Mouse (Mus musculus) MEL (cell line): ENCODE results near the gene Rbm47. TPM values are rescaled to one million over a fixed set of nuclear protein-coding genes. Genes with fewer than 3 reads are reported as not detected.

Source experiments
- DNase-seq: peaks from one replicate; pipeline ENCODE4 v3.0.0; 2011; ENCODE audit warnings: low read depth, low spot score
- H3K27ac ChIP-seq: 2 replicates; pipeline ENCODE4 v1.5.1; 2012; ENCODE audit warnings: low read depth, mild to moderate bottlenecking, control low read depth, low read length, moderate library complexity; ENCODE audit not compliant: control insufficient read depth
- H3K27me3 ChIP-seq, 2 experiments: fragments of 150-350 bp in 1 of 2; sonication (generic) in 1 of 2; 2 replicates each; pipeline ENCODE4 v1.6.1; 2012; ENCODE audit warnings: low read length in 2 of 2, mild to moderate bottlenecking in 2 of 2, improper control_type of control experiment in 1 of 2, moderate library complexity in 1 of 2; ENCODE audit not compliant: insufficient read depth in 2 of 2, control insufficient read depth in 1 of 2
- H3K36me3 ChIP-seq, 2 experiments: 2 replicates each; pipeline ENCODE4 v1.6.1; 2012 to 2014; ENCODE audit warnings: low read length in 2 of 2, improper control_type of control experiment in 1 of 2, inconsistent platforms in 1 of 2, mild to moderate bottlenecking in 1 of 2; ENCODE audit not compliant: insufficient read depth in 2 of 2, control insufficient read depth in 1 of 2
- H3K4me1 ChIP-seq, 2 experiments: fragments of 150-350 bp in 1 of 2; sonication (generic) in 1 of 2; 2 replicates each; pipeline ENCODE4 v1.6.1; 2012; ENCODE audit warnings: low read length in 2 of 2, improper control_type of control experiment in 1 of 2, mild to moderate bottlenecking in 1 of 2; ENCODE audit not compliant: insufficient read depth in 2 of 2, control insufficient read depth in 1 of 2
- H3K4me3 ChIP-seq, 2 experiments: fragments of 150-350 bp in 1 of 2; sonication (generic) in 1 of 2; 2 replicates each; pipeline ENCODE4 v1.5.1; 2012; ENCODE audit warnings: low read depth in 2 of 2, low read length in 2 of 2, mild to moderate bottlenecking in 2 of 2, moderate library complexity in 2 of 2, control low read depth in 1 of 2, improper control_type of control experiment in 1 of 2; ENCODE audit not compliant: control insufficient read depth in 1 of 2, insufficient read depth in 1 of 2
- H3K79me2 ChIP-seq: 2 replicates; pipeline ENCODE4 v1.6.1; 2012; ENCODE audit warnings: mild to moderate bottlenecking, low read length, moderate library complexity; ENCODE audit not compliant: control insufficient read depth, poor library complexity, insufficient read depth
- H3K9ac ChIP-seq: 2 replicates; pipeline ENCODE4 v1.6.1; 2012; ENCODE audit warnings: low read depth, mild to moderate bottlenecking, control low read depth, low read length, moderate library complexity; ENCODE audit not compliant: control insufficient read depth, poor library complexity, severe bottlenecking
- H3K9me3 ChIP-seq: fragments of 150-350 bp; sonication (generic); replicated peaks from 2 replicates; pipeline ENCODE4 v1.6.1; 2012; ENCODE audit warnings: mild to moderate bottlenecking, low read length, improper control_type of control experiment, moderate library complexity; ENCODE audit not compliant: insufficient read depth
- CHD2 ChIP-seq: IDR thresholded peaks from 2 replicates; pipeline ENCODE4 v1.6.1; 2011; ENCODE audit warnings: low read length, improper control_type of control experiment
- E2F4 ChIP-seq: IDR thresholded peaks from 2 replicates; pipeline ENCODE4 v1.6.1; 2011; ENCODE audit warnings: low read depth, low read length, improper control_type of control experiment, borderline replicate concordance
- ETS1 ChIP-seq: IDR thresholded peaks from 2 replicates; pipeline ENCODE4 v1.6.1; 2012; ENCODE audit warnings: low read depth, mild to moderate bottlenecking, inconsistent platforms, low read length, improper control_type of control experiment, moderate library complexity
- GABPA ChIP-seq: IDR thresholded peaks from 2 replicates; pipeline ENCODE4 v1.6.1; 2012; ENCODE audit warnings: low read depth, mild to moderate bottlenecking, inconsistent platforms, low read length, improper control_type of control experiment, moderate library complexity
- GATA1 ChIP-seq: IDR thresholded peaks from 2 replicates; pipeline ENCODE4 v1.6.1; 2011; ENCODE audit warnings: low read depth, low read length, improper control_type of control experiment
- JUND ChIP-seq: IDR thresholded peaks from 2 replicates; pipeline ENCODE4 v1.6.1; 2011; ENCODE audit warnings: low read depth, mild to moderate bottlenecking, improper control_type of control experiment, low read length
- KAT2A ChIP-seq: conservative IDR thresholded peaks from 2 replicates; pipeline ENCODE4 v1.6.1; 2012; ENCODE audit warnings: low read depth, low read length, improper control_type of control experiment, inconsistent platforms
- MAX ChIP-seq: IDR thresholded peaks from 2 replicates; pipeline ENCODE4 v1.6.1; 2011; ENCODE audit warnings: low read length, improper control_type of control experiment
- MAZ ChIP-seq: IDR thresholded peaks from 2 replicates; pipeline ENCODE4 v1.6.1; 2012; ENCODE audit warnings: low read depth, mild to moderate bottlenecking, inconsistent platforms, low read length, improper control_type of control experiment
- MEF2A ChIP-seq: IDR thresholded peaks from 2 replicates; pipeline ENCODE4 v1.6.1; 2014; ENCODE audit warnings: low read depth, mild to moderate bottlenecking, inconsistent platforms, low read length, improper control_type of control experiment; ENCODE audit not compliant: poor library complexity, insufficient replicate concordance, severe bottlenecking; ENCODE audit errors: extremely low read depth
- MXI1 ChIP-seq: IDR thresholded peaks from 2 replicates; pipeline ENCODE4 v1.6.1; 2011; ENCODE audit warnings: mild to moderate bottlenecking, low read depth, low read length, improper control_type of control experiment
- MYB ChIP-seq: IDR thresholded peaks from 2 replicates; pipeline ENCODE4 v1.6.1; 2011; ENCODE audit warnings: mild to moderate bottlenecking, low read depth, low read length, improper control_type of control experiment
- POLR2AphosphoS2 ChIP-seq: IDR thresholded peaks from 2 replicates; pipeline ENCODE4 v1.6.1; 2011; ENCODE audit warnings: low read length, improper control_type of control experiment
- POLR2AphosphoS5 ChIP-seq: IDR thresholded peaks from 2 replicates; pipeline ENCODE4 v1.6.1; 2012; ENCODE audit warnings: low read depth, borderline replicate concordance, mild to moderate bottlenecking, inconsistent platforms, low read length, moderate library complexity, mixed read lengths
- RCOR1 ChIP-seq: IDR thresholded peaks from 2 replicates; pipeline ENCODE4 v1.6.1; 2012; ENCODE audit warnings: low read depth, mild to moderate bottlenecking, inconsistent platforms, low read length, improper control_type of control experiment
- SIN3A ChIP-seq: IDR thresholded peaks from 2 replicates; pipeline ENCODE4 v1.6.1; 2012; ENCODE audit warnings: low read length, improper control_type of control experiment, inconsistent platforms
- TBP ChIP-seq: IDR thresholded peaks from 2 replicates; pipeline ENCODE4 v1.8.0; 2011; ENCODE audit warnings: low read depth, low read length, improper control_type of control experiment
- TCF12 ChIP-seq: IDR thresholded peaks from 2 replicates; pipeline ENCODE4 v1.6.1; 2014; ENCODE audit warnings: low read depth, mild to moderate bottlenecking, inconsistent platforms, low read length, improper control_type of control experiment, moderate library complexity
- UBTF ChIP-seq: IDR thresholded peaks from 2 replicates; pipeline ENCODE4 v1.6.1; 2012; ENCODE audit warnings: low read depth, mild to moderate bottlenecking, inconsistent platforms, low read length, improper control_type of control experiment, moderate library complexity, borderline replicate concordance; ENCODE audit not compliant: insufficient read depth
- USF1 ChIP-seq: IDR thresholded peaks from 2 replicates; pipeline ENCODE4 v1.6.1; 2014; ENCODE audit warnings: low read depth, mild to moderate bottlenecking, inconsistent platforms, low read length, improper control_type of control experiment, moderate library complexity
- ZNF384 ChIP-seq: IDR thresholded peaks from 2 replicates; pipeline ENCODE4 v1.6.1; 2012; ENCODE audit warnings: low read depth, mild to moderate bottlenecking, inconsistent platforms, low read length, improper control_type of control experiment
- polyA plus RNA-seq, 2 experiments: library from polyadenylated mRNA; stranded (reverse) in 1 of 2; unstranded in 1 of 2; fragments of >175 nt in 1 of 2; fragments of >200 nt in 1 of 2; gene quantifications; 2 replicates each; pipeline versions ENCODE4 v1.2.1 to v1.2.4; 2012; ENCODE audit warnings: low replicate concordance in 2 of 2, low read depth in 1 of 2; ENCODE audit not compliant: insufficient read length in 2 of 2, insufficient read depth in 1 of 2, missing spikeins in 1 of 2
- total RNA-seq: library from RNA; depleted of rRNA; stranded (reverse); fragments of 300-350 nt; gene quantifications from 2 replicates; pipeline ENCODE4 v1.2.3, GENCODE M21; 2012

Rbm47 gene
- total and polyA plus RNA-seq, 3 experiments, result not detected

GRCm38 (mm10) chr5:66153486-66153885, 19.4 kb downstream of the Rbm47 start:
- Histone ChIP-seq H3K4me3 (no peak overlapping the region), H3K9me3 (no peaks in the 10 kb centered on the region), H3K4me1 (no peaks in the 10 kb centered on the region), H3K36me3 (no peaks in the 10 kb centered on the region), H3K27me3 (no peaks in the 10 kb centered on the region), H3K79me2 (no peaks in the 10 kb centered on the region), H3K9ac (no peak overlapping the region), H3K27ac (no peak overlapping the region)
- DNase-seq, result no peak
- no peak for TF ChIP-seq GATA1
- no peak for TF ChIP-seq UBTF
- TF ChIP-seq GABPA, result no peak
- no peak for TF ChIP-seq MXI1
- TF ChIP-seq ETS1, result no peak
- TF ChIP-seq ZNF384, result no peak

GRCm38 (mm10) chr5:66151301-66152188, 21.4 kb downstream of the Rbm47 start:
- Histone ChIP-seq H3K79me2 (no peaks in the 10 kb centered on the region), H3K9me3 (no peaks in the 10 kb centered on the region), H3K4me3 (no peak overlapping the region), H3K36me3 (no peaks in the 10 kb centered on the region), H3K4me1 (no peaks in the 10 kb centered on the region), H3K9ac (no peak overlapping the region), H3K27me3 (no peaks in the 10 kb centered on the region), H3K27ac (no peak overlapping the region)
- TF ChIP-seq USF1 (no peak), POLR2AphosphoS2 (no peak), KAT2A (no peak), SIN3A (no peak), TBP (no peak)
- DNase-seq, result no peak

GRCm38 (mm10) chr5:66150706-66151300, 22.1 kb downstream of the Rbm47 start:
- Histone ChIP-seq H3K36me3 (no peaks in the 10 kb centered on the region), H3K4me3 (no peak overlapping the region), H3K79me2 (no peaks in the 10 kb centered on the region), H3K4me1 (no peaks in the 10 kb centered on the region), H3K9me3 (no peaks in the 10 kb centered on the region), H3K27me3 (no peaks in the 10 kb centered on the region), H3K9ac (no peak overlapping the region), H3K27ac (no peak overlapping the region)
- TF ChIP-seq POLR2AphosphoS2 (no peak), MAX (no peak), E2F4 (no peak), ETS1 (no peak), TCF12 (no peak), USF1 (no peak), MEF2A (no peak), GABPA (no peak), JUND (no peak), MAZ (no peak), UBTF (no peak), POLR2AphosphoS5 (no peak), MXI1 (no peak), SIN3A (no peak), CHD2 (no peak), RCOR1 (no peak), MYB (no peak)
- DNase-seq, result no peak
